Mouse (Mus musculus) CH12.LX (cell line): ENCODE measurements around the gene Plekhm3. TPM values are rescaled to one million over a fixed set of nuclear protein-coding genes. Genes with fewer than 3 reads are reported as not detected.

Experiments
- DNase-seq: peaks from one replicate; pipeline ENCODE4 v3.0.0-alpha.2; 2013; ENCODE audit errors: extremely low read depth
- H3K27ac ChIP-seq: 2 replicates; pipeline ENCODE4 v1.5.1; 2012; ENCODE audit warnings: low read depth, mild to moderate bottlenecking, control low read depth, moderate library complexity; ENCODE audit not compliant: insufficient read depth
- H3K27me3 ChIP-seq: replicated peaks from 2 replicates; pipeline ENCODE3; 2012; ENCODE audit warnings: inconsistent platforms
- H3K36me3 ChIP-seq, 2 experiments: replicated peaks in 1 of 2; 2 replicates each; pipeline versions ENCODE3 to v1.6.1; 2012; ENCODE audit warnings: inconsistent platforms in 1 of 2, low read length in 1 of 2, mild to moderate bottlenecking in 1 of 2, mixed read lengths in 1 of 2, moderate library complexity in 1 of 2; ENCODE audit not compliant: control insufficient read depth in 1 of 2, insufficient read depth in 1 of 2
- H3K4me1 ChIP-seq, 2 experiments: 2 replicates each; pipeline ENCODE4 v1.6.1; 2012; ENCODE audit warnings: inconsistent platforms in 1 of 2, moderate library complexity in 1 of 2; ENCODE audit not compliant: insufficient read depth in 2 of 2, control insufficient read depth in 1 of 2
- H3K4me2 ChIP-seq: 2 replicates; pipeline ENCODE4 v1.6.1; 2012; ENCODE audit warnings: low read depth, mild to moderate bottlenecking, control low read depth; ENCODE audit not compliant: poor library complexity, insufficient read depth, severe bottlenecking
- H3K4me3 ChIP-seq, 3 experiments: fragments of 150-350 bp in 1 of 3; sonication (generic) in 1 of 3; replicated peaks in 1 of 3; 2 replicates each; pipeline versions ENCODE3 to v1.5.1; 2011 to 2012; ENCODE audit warnings: low read depth in 2 of 3, low read length in 2 of 3, mild to moderate bottlenecking in 2 of 3, moderate library complexity in 2 of 3, control low read depth in 1 of 3, improper control_type of control experiment in 1 of 3, inconsistent platforms in 1 of 3, mixed read lengths in 1 of 3; ENCODE audit not compliant: poor library complexity in 1 of 3
- H3K79me2 ChIP-seq: replicated peaks from 2 replicates; pipeline ENCODE4 v1.6.1; 2012; ENCODE audit warnings: mild to moderate bottlenecking, moderate library complexity; ENCODE audit not compliant: control insufficient read depth, poor library complexity, insufficient read depth, severe bottlenecking; ENCODE audit errors: extremely low read depth
- H3K9ac ChIP-seq: 2 replicates; pipeline ENCODE4 v1.6.1; 2012; ENCODE audit warnings: low read depth, mild to moderate bottlenecking, control low read depth, moderate library complexity; ENCODE audit not compliant: insufficient read depth
- H3K9me3 ChIP-seq: replicated peaks from 2 replicates; pipeline ENCODE3; 2012; ENCODE audit warnings: low read length, inconsistent platforms, mixed read lengths
- BHLHE40 ChIP-seq: IDR thresholded peaks from 2 replicates; pipeline ENCODE4 v1.6.1; 2011; ENCODE audit warnings: mild to moderate bottlenecking, low read depth, low read length, improper control_type of control experiment
- CHD1 ChIP-seq: IDR thresholded peaks from 2 replicates; pipeline ENCODE4 v1.6.1; 2012; ENCODE audit warnings: low read depth, low read length, improper control_type of control experiment, inconsistent platforms
- CHD2 ChIP-seq: IDR thresholded peaks from 2 replicates; pipeline ENCODE4 v1.6.1; 2011; ENCODE audit warnings: low read length, improper control_type of control experiment
- CTCF ChIP-seq, 2 experiments: IDR thresholded peaks in 1 of 2; conservative IDR thresholded peaks in 1 of 2; 2 replicates each; pipeline ENCODE4 v1.5.1; 2011 to 2012; ENCODE audit warnings: low read depth in 2 of 2, low read length in 2 of 2, improper control_type of control experiment in 1 of 2, inconsistent platforms in 1 of 2, mild to moderate bottlenecking in 1 of 2, moderate library complexity in 1 of 2
- EP300 ChIP-seq: IDR thresholded peaks from 2 replicates; pipeline ENCODE4 v1.6.1; 2011; ENCODE audit warnings: low read length, improper control_type of control experiment
- ETS1 ChIP-seq: conservative IDR thresholded peaks from 2 replicates; pipeline ENCODE4 v1.6.1; 2012; ENCODE audit warnings: low read depth, mild to moderate bottlenecking, inconsistent platforms, low read length, improper control_type of control experiment, moderate library complexity
- IRF4 ChIP-seq: IDR thresholded peaks from 2 replicates; pipeline ENCODE4 v1.6.1; 2014; ENCODE audit warnings: low read depth, mild to moderate bottlenecking, inconsistent platforms, low read length, improper control_type of control experiment
- JUN ChIP-seq: IDR thresholded peaks from 2 replicates; pipeline ENCODE4 v1.6.1; 2011; ENCODE audit warnings: low read depth, mild to moderate bottlenecking, low read length, improper control_type of control experiment, moderate library complexity; ENCODE audit not compliant: insufficient read depth
- JUND ChIP-seq: conservative IDR thresholded peaks from 2 replicates; pipeline ENCODE4 v1.6.1; 2011; ENCODE audit warnings: low read depth, low read length, improper control_type of control experiment
- KAT2A ChIP-seq: IDR thresholded peaks from 2 replicates; pipeline ENCODE4 v1.6.1; 2012; ENCODE audit warnings: low read length, improper control_type of control experiment, inconsistent platforms; ENCODE audit not compliant: insufficient replicate concordance
- MAFK ChIP-seq: IDR thresholded peaks from 2 replicates; pipeline ENCODE4 v1.6.1; 2011; ENCODE audit warnings: low read length, improper control_type of control experiment; ENCODE audit not compliant: insufficient replicate concordance
- MXI1 ChIP-seq: IDR thresholded peaks from 2 replicates; pipeline ENCODE4 v1.6.1; 2011; ENCODE audit warnings: mild to moderate bottlenecking, low read depth, low read length, improper control_type of control experiment
- MYC ChIP-seq: IDR thresholded peaks from 2 replicates; pipeline ENCODE4 v1.6.1; 2011; ENCODE audit warnings: low read depth, mild to moderate bottlenecking, improper control_type of control experiment, low read length
- NELFE ChIP-seq: IDR thresholded peaks from 2 replicates; pipeline ENCODE4 v1.6.1; 2011; ENCODE audit warnings: low read depth, low read length, improper control_type of control experiment
- POLR2A ChIP-seq: IDR thresholded peaks from 2 replicates; pipeline ENCODE4 v1.6.1; 2011; ENCODE audit warnings: low read depth, mild to moderate bottlenecking, improper control_type of control experiment, low read length
- POLR2AphosphoS2 ChIP-seq: IDR thresholded peaks from 2 replicates; pipeline ENCODE4 v1.6.1; 2011; ENCODE audit warnings: low read depth, low read length, improper control_type of control experiment
- SMC3 ChIP-seq: IDR thresholded peaks from 2 replicates; pipeline ENCODE4 v1.6.1; 2011; ENCODE audit warnings: low read depth, low read length, improper control_type of control experiment
- TBP ChIP-seq: conservative IDR thresholded peaks from 2 replicates; pipeline ENCODE4 v1.6.1; 2011; ENCODE audit warnings: low read depth, low read length, improper control_type of control experiment
- USF1 ChIP-seq: IDR thresholded peaks from 2 replicates; pipeline ENCODE4 v1.6.1; 2014; ENCODE audit warnings: low read depth, mild to moderate bottlenecking, inconsistent platforms, low read length, improper control_type of control experiment
- ZC3H11A ChIP-seq: IDR thresholded peaks from 2 replicates; pipeline ENCODE4 v1.6.1; 2012; ENCODE audit warnings: low read depth, mild to moderate bottlenecking, inconsistent platforms, low read length, improper control_type of control experiment
- ZMIZ1 ChIP-seq: IDR thresholded peaks from 2 replicates; pipeline ENCODE4 v1.6.1; 2012; ENCODE audit warnings: low read depth, mild to moderate bottlenecking, inconsistent platforms, low read length, improper control_type of control experiment
- dilution Hi-C: fragments of 300-500 bp; cut with MboI; formaldehyde crosslinking; loops from 2 replicates; pipeline ENCODE4 v1.14.3; 2020; ENCODE audit warnings: low sequenced_read_pairs; ENCODE audit not compliant: extremely low pct_unique_long_range_greater_than_20kb, extremely low pct_ligation_motif_present
- in situ Hi-C: fragments of 300-500 bp; cut with MboI; formaldehyde crosslinking; loops from 3 replicates; pipeline ENCODE4 v1.14.3; 2019; ENCODE audit warnings: low sequenced_read_pairs, low pct_ligation_motif_present, low pct_unique_long_range_greater_than_20kb, mixed read lengths
- polyA plus RNA-seq: library from polyadenylated mRNA; unstranded; fragments of >175 nt; gene quantifications from 2 replicates; pipeline ENCODE4 v1.2.1, GENCODE M21; 2012; ENCODE audit warnings: low read depth; ENCODE audit not compliant: insufficient read length
- total RNA-seq, 2 experiments: library from RNA; depleted of rRNA; stranded (reverse); fragments of 300-350 nt in 1 of 2; fragments of >200 nt in 1 of 2; gene quantifications; 2 replicates each; pipeline ENCODE4 v1.2.3; 2012 to 2014

The Plekhm3 gene
- total and polyA plus RNA-seq, 3 experiments: 9.9 to 14.1 (median 13.0) TPM

DNA sequence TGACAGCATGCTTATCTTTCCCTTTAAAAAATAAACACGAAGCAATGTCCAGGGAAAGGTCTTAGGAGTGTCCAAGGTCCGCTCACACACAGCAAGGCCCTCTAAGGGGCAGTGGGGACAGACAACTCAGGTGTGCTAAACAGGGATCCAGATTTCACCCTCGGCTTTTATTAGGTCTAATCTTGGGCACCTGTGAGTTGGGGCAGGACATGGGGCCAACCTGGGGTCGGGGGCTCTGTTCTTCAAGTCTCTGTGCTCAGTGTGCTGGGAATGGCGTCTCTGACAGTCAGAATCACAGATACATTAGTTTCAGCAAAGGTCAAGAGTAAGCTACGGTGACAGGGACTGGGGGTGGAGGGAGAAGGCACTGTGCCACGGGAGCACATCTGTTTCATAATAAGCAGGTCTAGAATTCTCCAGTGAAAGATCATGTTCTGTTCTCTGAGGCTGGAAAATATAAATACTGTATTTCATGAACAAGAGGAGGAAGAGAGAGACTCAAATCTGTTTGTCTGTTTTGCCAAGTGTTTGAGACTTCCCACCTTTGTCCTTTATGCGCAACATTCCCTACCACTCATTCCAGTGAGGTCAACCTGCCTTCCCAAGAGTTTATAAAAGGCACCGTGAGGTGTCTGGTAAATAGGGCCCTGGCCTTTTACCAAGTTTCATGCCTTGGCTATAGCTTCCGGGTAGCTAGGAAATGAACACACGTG lies 163.9 kb downstream of the Plekhm3 start:
- H3K4me3 ChIP-seq: no peak overlapping the region
- no peak for DNase-seq
- no peak overlapping the region for H3K4me2 ChIP-seq
- H3K79me2 ChIP-seq: no peaks in the 10 kb centered on the region
- dilution Hi-C loops: no loop called here
- H3K36me3 ChIP-seq: peaks cover 30 to 67% of the 10 kb centered on the region in 2 experiments
- in situ Hi-C loops: loop anchor here (10.0 kb wide), 1 partner anchor 192 kb away; no protein-coding TSS in a partner anchor
- H3K9ac ChIP-seq: no peak overlapping the region
- peaks cover 10 to 11% of the 10 kb centered on the region in 2 experiments for H3K4me1 ChIP-seq
- no peaks in the 10 kb centered on the region for H3K27me3 ChIP-seq
- TF ChIP-seq CTCF (conservative IDR thresholded peaks at IDR 0.05 in 1 of 2, IDR thresholded peaks at IDR 0.05 in 1 of 2; ENCODE audit: low read depth in 2 of 2, low read length in 2 of 2) (no peak), KAT2A (no peak), IRF4 (no peak), BHLHE40 (no peak), NELFE (no peak)
- TF ChIP-seq, all 38 proteins: peak for 0
- H3K9me3 ChIP-seq: no peaks in the 10 kb centered on the region
- no peak overlapping the region for H3K27ac ChIP-seq

DNA sequence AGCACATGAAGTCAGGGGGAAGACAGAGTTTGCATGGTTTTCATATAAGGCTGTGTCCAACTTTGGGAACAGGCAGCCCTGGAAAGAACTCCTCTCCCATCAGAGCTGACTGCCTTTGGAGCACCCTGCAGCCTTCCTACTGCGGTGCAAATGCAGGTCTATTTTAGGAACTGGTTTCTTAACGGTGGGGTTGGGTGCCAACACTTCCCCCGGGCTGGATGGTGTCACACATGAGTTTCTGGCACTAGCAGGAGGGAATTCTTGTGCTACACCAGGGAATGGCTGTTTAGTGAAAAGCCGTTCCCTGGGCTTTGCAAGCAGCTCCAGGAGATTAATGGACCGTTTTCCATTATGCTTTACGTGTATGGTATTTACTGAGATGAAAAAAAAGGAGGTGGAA lies 164.8 kb downstream of the Plekhm3 start:
- Histone ChIP-seq H3K4me2 (no peak overlapping the region), H3K4me1 (peaks cover 2% of the 10 kb centered on the region in 2 experiments), H3K9me3 (no peaks in the 10 kb centered on the region), H3K27me3 (no peaks in the 10 kb centered on the region), H3K9ac (no peak overlapping the region), H3K27ac (no peak overlapping the region), H3K4me3 (no peak overlapping the region), H3K36me3 (peaks cover 30 to 66% of the 10 kb centered on the region in 2 experiments), H3K79me2 (no peaks in the 10 kb centered on the region)
- no peak for DNase-seq
- dilution Hi-C loops: no loop called here
- in situ Hi-C loops: loop anchor here (10.0 kb wide), 1 partner anchor 193 kb away; no protein-coding TSS in a partner anchor
- TF ChIP-seq JUN (no peak), MXI1 (no peak), POLR2A (no peak), EP300 (no peak), MAFK (no peak), SMC3 (no peak), MYC (no peak), JUND (no peak), NELFE (no peak), ETS1 (no peak), BHLHE40 (no peak), USF1 (no peak), ZC3H11A (no peak), POLR2AphosphoS2 (no peak), CHD2 (no peak), CHD1 (no peak), TBP (no peak), ZMIZ1 (no peak)
- TF ChIP-seq, all 38 proteins: peak for 0
